Mouse (Mus musculus): ENCODE measurements around the gene Pmf1.
"Not testable (repeated sequence)": the region's sequence is repeated elsewhere in the genome, so short reads cannot be mapped to it uniquely, and the experiment has no call there.

- TF ChIP-seq CTCF (IDR thresholded peaks at IDR 0.05; ENCODE audit: low read depth, low read length); POLR2A (IDR thresholded peaks at IDR 0.05; ENCODE audit: extremely low read depth, insufficient read depth, low read length): not testable (repeated sequence)
These were observed 34.1 kb downstream of the Pmf1 start for GRCm38 (mm10) chr3:88375750-88376626.

All from liver, adult 2 months (tissue).